Mouse (Mus musculus) midbrain, embryonic 16.5 days (tissue): ENCODE results near the gene Klk13. TPM values are rescaled to one million over a fixed set of nuclear protein-coding genes. Genes with fewer than 3 reads are reported as not detected.
"Not testable (repeated sequence)": the region's sequence is repeated elsewhere in the genome, so short reads cannot be mapped to it uniquely, and the experiment has no call there.

Source experiments
- ATAC-seq: fragments of 200-750 bp; cut with Nextera tagmentation; 2 replicates; pipeline ENCODE4 v1.8.0; 2017; ENCODE audit warnings: moderate TSS enrichment
- H3K27ac ChIP-seq: fragments of 300-500 bp; sonication (generic); 2 replicates; pipeline ENCODE4 v1.5.1; 2014; ENCODE audit warnings: mild to moderate bottlenecking, low read length, mixed read lengths
- H3K27me3 ChIP-seq: fragments of 300-500 bp; sonication (generic); 2 replicates; pipeline ENCODE4 v1.6.1; 2014; ENCODE audit warnings: low read depth, low read length, mixed read lengths; ENCODE audit not compliant: control insufficient read depth, insufficient read depth
- H3K36me3 ChIP-seq: fragments of 300-500 bp; sonication (generic); 2 replicates; pipeline ENCODE4 v1.6.1; 2014; ENCODE audit warnings: mild to moderate bottlenecking, low read length, moderate library complexity, mixed read lengths; ENCODE audit not compliant: control insufficient read depth, insufficient read depth
- H3K4me1 ChIP-seq: fragments of 300-500 bp; sonication (generic); 2 replicates; pipeline ENCODE4 v1.6.1; 2014; ENCODE audit warnings: mild to moderate bottlenecking, low read length, mixed read lengths; ENCODE audit not compliant: control insufficient read depth, insufficient read depth
- H3K4me2 ChIP-seq: fragments of 300-500 bp; sonication (generic); 2 replicates; pipeline ENCODE4 v1.6.1; 2014; ENCODE audit warnings: mild to moderate bottlenecking, low read length, mixed read lengths
- H3K4me3 ChIP-seq: fragments of 300-500 bp; sonication (generic); 2 replicates; pipeline ENCODE4 v1.5.1; 2014; ENCODE audit warnings: low read depth, mild to moderate bottlenecking, low read length, moderate library complexity, mixed read lengths
- H3K9ac ChIP-seq: fragments of 300-500 bp; sonication (generic); 2 replicates; pipeline ENCODE4 v1.6.1; 2014; ENCODE audit warnings: low read depth, low read length, mixed read lengths
- H3K9me3 ChIP-seq: fragments of 300-500 bp; sonication (generic); replicated peaks from 2 replicates; pipeline ENCODE4 v1.6.1; 2014; ENCODE audit warnings: mild to moderate bottlenecking, low read length, mixed read lengths; ENCODE audit not compliant: control insufficient read depth, poor library complexity, severe bottlenecking
- WGBS: fragments of 180-500 bp; shearing (Covaris S2); extraction: QIAGEN DNeasy Blood & Tissue Kit; methylation state at CpG from one replicate; pipeline ENCODE4 v1.1.7; 2014; 5-methylcytosine and 5-hydroxymethylcytosine counted together
- polyA plus RNA-seq: library from polyadenylated mRNA; unstranded; fragments of >200 nt; fragmentation: Nextera tagmentation; extraction: Ambion mirVana; gene quantifications from 2 replicates; pipeline ENCODE4 v1.2.1, GENCODE M21; 2015

Gene Klk13
- polyA plus RNA-seq = 0.19 and 0.20 TPM in 2 replicates

GRCm38 (mm10) chr7:43712267-43712666 is at the start of gene Klk13:
Gene Klk13 (plus strand): TSS chr7:43712567.
- no peak for ATAC-seq
- no peaks in the 10 kb centered on the region for H3K4me1 ChIP-seq
- H3K36me3 ChIP-seq = no peaks in the 10 kb centered on the region
- H3K4me3 ChIP-seq = no peak within 1 kb of the TSS
- H3K9ac ChIP-seq = no peak within 1 kb of the TSS
- H3K27me3 ChIP-seq = no peaks in the 10 kb centered on the region; the same call in 1 of the 2 replicates
- 58% methylated on average over 4 of the region's 4 CpGs for WGBS
- H3K9me3 ChIP-seq = no peaks in the 10 kb centered on the region
- H3K27ac ChIP-seq = no peak within 1 kb of the TSS
- 0 out of 2 replicates have a peak within 1 kb of the TSS, but pooled peaks have one; percentile 12 for H3K4me2 ChIP-seq

GRCm38 (mm10) chr7:43662804-43663203 is 49.6 kb upstream of the Klk13 start:
- H3K36me3 ChIP-seq = no peaks in the 10 kb centered on the region
- no peak overlapping the region for H3K9ac ChIP-seq
- no peak overlapping the region for H3K4me3 ChIP-seq
- no peak overlapping the region for H3K4me2 ChIP-seq
- no peak overlapping the region for H3K27ac ChIP-seq
- no peaks in the 10 kb centered on the region for H3K9me3 ChIP-seq
- no peaks in the 10 kb centered on the region for H3K4me1 ChIP-seq
- ATAC-seq = no peak
- 89% methylated on average over 1 of the region's 1 CpGs for WGBS
- H3K27me3 ChIP-seq = no peaks in the 10 kb centered on the region

- H3K9ac ChIP-seq, ATAC-seq, H3K27me3 ChIP-seq, H3K4me1 ChIP-seq, H3K4me2 ChIP-seq, H3K9me3 ChIP-seq, H3K36me3 ChIP-seq, H3K27ac ChIP-seq, H3K4me3 ChIP-seq: not testable (repeated sequence)
- WGBS = 97% methylated on average over 4 of the region's 4 CpGs
Measured at GRCm38 (mm10) chr7:43667221-43667620, 45.1 kb upstream of the Klk13 start.

GRCm38 (mm10) chr7:43668582-43668981 is 43.8 kb upstream of the Klk13 start:
- H3K4me1 ChIP-seq = peaks cover 9% of the 10 kb centered on the region
- no peak overlapping the region for H3K9ac ChIP-seq
- ATAC-seq = no peak
- H3K27ac ChIP-seq = no peak overlapping the region
- no peaks in the 10 kb centered on the region for H3K9me3 ChIP-seq
- no peaks in the 10 kb centered on the region for H3K36me3 ChIP-seq
- no peak overlapping the region for H3K4me2 ChIP-seq
- 10% methylated on average over 3 of the region's 3 CpGs for WGBS
- no peak overlapping the region for H3K4me3 ChIP-seq
- H3K27me3 ChIP-seq = no peaks in the 10 kb centered on the region

GRCm38 (mm10) chr7:43671064-43671808 is 41.1 kb upstream of the Klk13 start:
- peak; percentile 55 for ATAC-seq
- H3K27me3 ChIP-seq = no peaks in the 10 kb centered on the region
- H3K4me2 ChIP-seq = peak overlapping the region; percentile 80
- peak overlapping the region; percentile 61 for H3K4me3 ChIP-seq
- 68% methylated on average over 11 of the region's 11 CpGs for WGBS
- H3K4me1 ChIP-seq = peaks cover 9% of the 10 kb centered on the region
- H3K27ac ChIP-seq = peak overlapping the region; percentile 31; the same call in 1 of the 2 replicates
- H3K36me3 ChIP-seq = peaks cover 14% of the 10 kb centered on the region
- 0 out of 2 replicates have a peak, but pooled peaks cover 1% of the 10 kb centered on the region for H3K9me3 ChIP-seq
- peak overlapping the region; percentile 36; the same call in 1 of the 2 replicates for H3K9ac ChIP-seq

- ATAC-seq = peak; percentile 98
- H3K4me1 ChIP-seq = peaks cover 9% of the 10 kb centered on the region
- H3K27me3 ChIP-seq = no peaks in the 10 kb centered on the region
- H3K9ac ChIP-seq = peak within 1 kb of the TSS; percentile 71
- peaks cover 21% of the 10 kb centered on the region for H3K36me3 ChIP-seq
- H3K9me3 ChIP-seq = 0 out of 2 replicates have a peak, but pooled peaks cover 3% of the 10 kb centered on the region
- 1% methylated on average over 26 of the region's 26 CpGs for WGBS
- H3K4me2 ChIP-seq = peak within 1 kb of the TSS; percentile 80
- H3K27ac ChIP-seq = peak within 1 kb of the TSS; percentile 53
- H3K4me3 ChIP-seq = peak within 1 kb of the TSS; percentile 61
Measured at GRCm38 (mm10) chr7:43671809-43672580, 40.4 kb upstream of the Klk13 start, which contains the start of gene Ctu1. Gene Ctu1 (plus strand): TSS chr7:43672016.

- WGBS = 17% methylated on average over 10 of the region's 10 CpGs
- H3K27ac ChIP-seq = peak overlapping the region; percentile 53
- H3K9ac ChIP-seq = peak overlapping the region; percentile 71
- peak overlapping the region; percentile 80 for H3K4me2 ChIP-seq
- peaks cover 9% of the 10 kb centered on the region for H3K4me1 ChIP-seq
- H3K36me3 ChIP-seq = peaks cover 28% of the 10 kb centered on the region
- ATAC-seq = peak; percentile 2; the same call in 1 of the 2 replicates
- H3K9me3 ChIP-seq = 0 out of 2 replicates have a peak, but pooled peaks cover 3% of the 10 kb centered on the region
- H3K4me3 ChIP-seq = peak overlapping the region; percentile 61
- no peaks in the 10 kb centered on the region for H3K27me3 ChIP-seq
Measured at GRCm38 (mm10) chr7:43672581-43673260, 39.6 kb upstream of the Klk13 start.

GRCm38 (mm10) chr7:43675091-43675490 is 37.3 kb upstream of the Klk13 start:
- Histone ChIP-seq H3K4me2 (no peak overlapping the region), H3K36me3 (peaks cover 32% of the 10 kb centered on the region), H3K27ac (no peak overlapping the region), H3K4me3 (no peak overlapping the region), H3K9me3 (0 out of 2 replicates have a peak, but pooled peaks cover 3% of the 10 kb centered on the region), H3K9ac (no peak overlapping the region), H3K27me3 (no peaks in the 10 kb centered on the region), H3K4me1 (peaks cover 9% of the 10 kb centered on the region)
- no peak for ATAC-seq
- WGBS = 94% methylated on average over 24 of the region's 32 CpGs
